Mouse (Mus musculus) ES-Bruce4 (cell line): Measurements from ENCODE around the gene Atxn1. TPM values are rescaled to one million over a fixed set of nuclear protein-coding genes. Genes with fewer than 3 reads are reported as not detected.

ENCODE experiments used
- H3K27ac ChIP-seq: 2 replicates; pipeline ENCODE4 v1.5.1; 2012; ENCODE audit warnings: low read length, inconsistent platforms; ENCODE audit not compliant: insufficient read depth
- H3K27me3 ChIP-seq: 2 replicates; pipeline ENCODE4 v1.6.1; 2012; ENCODE audit warnings: mild to moderate bottlenecking, low read length, inconsistent platforms; ENCODE audit not compliant: control insufficient read depth, poor library complexity, insufficient read depth, severe bottlenecking
- H3K36me3 ChIP-seq: 2 replicates; pipeline ENCODE4 v1.6.1; 2012; ENCODE audit warnings: inconsistent platforms, mild to moderate bottlenecking, low read length, moderate library complexity; ENCODE audit not compliant: control insufficient read depth, poor library complexity, insufficient read depth, severe bottlenecking
- H3K4me1 ChIP-seq: one replicate; pipeline ENCODE4 v1.8.1; 2011; ENCODE audit warnings: low read length; ENCODE audit not compliant: control insufficient read depth, insufficient read depth
- H3K4me3 ChIP-seq: 2 replicates; pipeline ENCODE4 v1.5.1; 2011; ENCODE audit warnings: low read depth, mild to moderate bottlenecking, low read length
- H3K9ac ChIP-seq: 2 replicates; pipeline ENCODE4 v1.6.1; 2012; ENCODE audit warnings: low read depth, mild to moderate bottlenecking, inconsistent platforms; ENCODE audit not compliant: poor library complexity, severe bottlenecking
- H3K9me3 ChIP-seq: replicated peaks from 2 replicates; pipeline ENCODE4 v1.6.1; 2012; ENCODE audit warnings: mild to moderate bottlenecking, low read length, inconsistent platforms; ENCODE audit not compliant: control insufficient read depth, poor library complexity, insufficient read depth, severe bottlenecking
- CTCF ChIP-seq: IDR thresholded peaks from one replicate; pipeline ENCODE4 v1.8.1; 2011; ENCODE audit warnings: low read depth, low read length
- EP300 ChIP-seq: IDR thresholded peaks from 2 replicates; pipeline ENCODE4 v1.6.1; 2011; ENCODE audit warnings: low read depth, low read length; ENCODE audit not compliant: insufficient read depth
- POLR2A ChIP-seq: IDR thresholded peaks from one replicate; pipeline ENCODE4 v1.8.1; 2011; ENCODE audit warnings: low read length; ENCODE audit not compliant: insufficient read depth
- polyA plus RNA-seq: library from polyadenylated mRNA; stranded (reverse); fragments of >200 nt; gene quantifications from 2 replicates; pipeline ENCODE4 v1.2.4, GENCODE M21; 2011; ENCODE audit warnings: low read depth; ENCODE audit not compliant: missing spikeins, insufficient read depth, insufficient read length

Gene Atxn1
- polyA plus RNA-seq, 1 experiment: 10.1 TPM

GRCm38 (mm10) chr13:45872966-45873365 lies 91.8 kb downstream of the Atxn1 start:
- Histone ChIP-seq H3K9ac (no peak overlapping the region), H3K27me3 (no peaks in the 10 kb centered on the region), H3K9me3 (no peaks in the 10 kb centered on the region), H3K4me1 (no peaks in the 10 kb centered on the region), H3K36me3 (no peaks in the 10 kb centered on the region), H3K4me3 (no peak overlapping the region), H3K27ac (no peak overlapping the region)
- TF ChIP-seq EP300 (no peak), POLR2A (no peak), CTCF (no peak)

DNA sequence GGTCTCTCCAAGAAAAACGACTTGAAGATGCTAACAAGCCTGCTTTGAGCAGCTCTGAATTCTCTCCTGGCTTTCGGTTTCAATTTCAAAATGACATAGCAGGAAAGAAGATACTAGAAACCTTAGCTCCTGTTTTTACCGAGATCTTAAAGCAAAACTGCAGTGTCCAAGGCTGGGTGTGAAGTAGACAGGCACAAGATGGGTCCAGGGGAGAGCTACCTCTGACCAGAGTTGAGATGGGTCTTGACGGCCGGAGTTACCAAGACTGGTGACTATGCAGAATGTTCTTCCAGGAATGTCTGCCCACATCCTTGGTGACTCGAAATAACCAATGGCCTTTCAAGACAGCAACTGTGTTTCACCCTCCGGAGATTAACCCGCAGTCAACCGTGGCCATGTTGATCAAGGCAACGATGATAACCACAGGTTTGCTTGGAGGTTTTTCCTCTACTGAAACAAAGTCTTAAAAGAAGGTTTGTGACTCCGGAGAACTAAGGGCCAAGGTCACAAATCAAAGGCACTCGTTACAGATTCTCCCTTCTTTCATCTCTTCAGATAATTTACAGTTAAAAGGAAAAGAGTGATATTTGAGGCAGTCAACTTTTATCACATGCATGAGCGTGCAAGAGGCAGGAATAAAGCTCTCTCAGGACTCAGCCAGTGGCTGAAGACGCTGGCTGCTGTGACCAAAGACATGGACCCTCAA lies 92.6 kb downstream of the Atxn1 start:
- Histone ChIP-seq H3K4me3 (no peak overlapping the region), H3K9ac (no peak overlapping the region), H3K9me3 (no peaks in the 10 kb centered on the region), H3K4me1 (no peaks in the 10 kb centered on the region), H3K36me3 (no peaks in the 10 kb centered on the region), H3K27me3 (no peaks in the 10 kb centered on the region), H3K27ac (no peak overlapping the region)
- TF ChIP-seq EP300 (no peak), POLR2A (no peak), CTCF (no peak)

- H3K9me3 ChIP-seq: no peaks in the 10 kb centered on the region
- no peak overlapping the region for H3K9ac ChIP-seq
- no peaks in the 10 kb centered on the region for H3K4me1 ChIP-seq
- no peak overlapping the region for H3K4me3 ChIP-seq
- TF ChIP-seq POLR2A: no peak
- TF ChIP-seq CTCF: no peak
- TF ChIP-seq EP300: no peak
- no peaks in the 10 kb centered on the region for H3K27me3 ChIP-seq
- no peak overlapping the region for H3K27ac ChIP-seq
- H3K36me3 ChIP-seq: no peaks in the 10 kb centered on the region
These were observed 93.3 kb downstream of the Atxn1 start for GRCm38 (mm10) chr13:45871554-45871953.

- Histone ChIP-seq H3K9me3 (no peaks in the 10 kb centered on the region), H3K9ac (no peak overlapping the region), H3K4me3 (no peak overlapping the region), H3K4me1 (no peaks in the 10 kb centered on the region), H3K36me3 (no peaks in the 10 kb centered on the region), H3K27me3 (no peaks in the 10 kb centered on the region), H3K27ac (no peak overlapping the region)
- TF ChIP-seq POLR2A: no peak
- TF ChIP-seq EP300: no peak
- no peak for TF ChIP-seq CTCF
These were observed 95.9 kb downstream of the Atxn1 start for GRCm38 (mm10) chr13:45868886-45869285.

DNA sequence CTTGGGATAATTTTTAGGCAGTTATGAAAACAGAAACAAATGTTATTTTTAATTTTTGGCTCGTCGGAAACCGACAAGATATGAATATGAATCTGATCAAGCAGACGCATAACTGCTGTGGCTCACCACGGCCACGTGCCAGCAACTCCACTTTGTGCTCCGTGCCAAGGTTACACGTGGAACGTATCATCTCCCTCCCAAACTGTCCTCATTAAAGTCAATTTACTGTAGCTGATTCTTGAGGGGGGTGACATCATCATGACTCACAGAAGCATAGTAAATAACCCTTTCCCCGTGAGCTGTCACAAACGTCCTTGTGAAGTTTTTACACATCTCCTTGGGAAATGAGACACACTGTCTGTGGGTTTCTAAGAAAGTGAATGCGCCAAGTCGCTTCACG lies 97.5 kb downstream of the Atxn1 start:
- H3K4me1 ChIP-seq: no peaks in the 10 kb centered on the region
- no peak overlapping the region for H3K9ac ChIP-seq
- H3K27ac ChIP-seq: no peak overlapping the region
- H3K27me3 ChIP-seq: no peaks in the 10 kb centered on the region; the same call in 1 of the 2 replicates
- H3K4me3 ChIP-seq: no peak overlapping the region
- H3K9me3 ChIP-seq: no peaks in the 10 kb centered on the region
- no peaks in the 10 kb centered on the region for H3K36me3 ChIP-seq
- TF ChIP-seq EP300 (no peak), POLR2A (no peak), CTCF (no peak)

DNA sequence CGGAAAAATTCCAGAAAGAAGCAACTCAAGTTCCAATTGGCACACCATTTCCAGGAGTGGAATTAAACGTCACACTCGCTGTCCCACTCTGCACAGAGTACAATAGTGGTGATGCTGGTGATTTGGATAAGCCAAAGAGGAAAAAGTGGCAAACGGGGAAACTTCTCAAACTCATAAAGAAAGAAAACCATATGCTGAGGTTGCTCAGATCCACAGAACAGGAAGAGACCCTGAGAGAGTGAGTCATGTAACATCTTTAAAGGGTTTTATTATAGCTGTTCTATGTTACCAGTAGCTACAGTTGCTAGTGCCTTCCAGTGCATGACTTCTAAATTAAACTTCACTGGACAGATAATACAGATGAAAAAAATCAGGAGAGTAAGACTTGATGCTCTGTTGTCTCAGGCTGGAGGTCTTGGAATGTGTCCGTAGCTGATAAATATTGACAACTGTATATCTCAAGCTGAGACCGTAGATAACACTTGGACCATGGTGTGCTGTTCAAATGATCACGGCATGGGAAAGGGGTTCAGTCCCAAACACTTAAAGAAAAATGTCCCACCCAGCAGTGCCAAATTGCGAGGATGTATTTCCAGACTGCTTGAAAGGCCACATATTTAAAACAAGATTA lies 98.1 kb downstream of the Atxn1 start:
- no peak overlapping the region for H3K9ac ChIP-seq
- TF ChIP-seq EP300 (no peak), CTCF (no peak), POLR2A (no peak)
- no peak overlapping the region for H3K4me3 ChIP-seq
- H3K4me1 ChIP-seq: no peaks in the 10 kb centered on the region
- H3K27me3 ChIP-seq: no peaks in the 10 kb centered on the region; the same call in 1 of the 2 replicates
- no peaks in the 10 kb centered on the region for H3K36me3 ChIP-seq
- no peaks in the 10 kb centered on the region for H3K9me3 ChIP-seq
- no peak overlapping the region for H3K27ac ChIP-seq
